In the genomic region with DNA sequence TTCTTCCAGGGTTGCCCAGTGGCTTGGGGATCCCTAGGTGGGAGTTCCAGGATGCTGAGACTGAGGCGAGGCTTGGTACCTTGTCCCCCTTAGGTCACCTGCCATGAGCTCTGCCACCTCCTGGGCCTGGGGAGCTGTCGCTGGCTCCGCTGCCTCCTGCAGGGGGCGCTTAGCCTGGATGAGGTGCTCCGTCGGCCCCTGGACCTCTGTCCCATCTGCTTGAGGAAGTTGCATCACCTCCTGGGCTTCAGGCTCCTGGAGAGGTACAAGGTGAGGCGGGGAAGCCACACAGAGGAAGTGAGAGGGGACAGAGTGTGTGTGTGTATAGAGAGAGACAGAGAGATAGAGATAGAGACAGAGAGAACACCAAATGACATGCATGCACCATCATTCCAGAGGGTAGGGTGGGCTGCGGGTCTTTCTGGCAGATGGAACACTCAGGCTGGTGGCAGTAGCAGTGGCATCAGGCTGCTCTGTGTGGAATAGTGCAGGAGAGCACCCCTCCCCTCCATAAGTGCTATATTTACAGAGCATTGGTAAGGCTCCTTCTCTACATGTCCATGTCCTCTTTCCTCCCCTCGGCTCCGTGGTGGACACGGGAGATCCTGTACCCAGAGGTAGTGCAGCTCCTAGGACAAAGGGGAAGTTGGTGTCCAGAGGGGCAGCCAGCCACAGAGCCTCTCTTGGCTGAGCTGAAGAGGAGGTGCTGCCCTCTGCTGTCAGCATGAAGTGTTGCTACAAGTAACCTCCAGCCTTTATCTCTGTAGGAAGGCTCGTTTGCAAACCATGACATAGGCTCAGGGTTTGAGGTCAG, we compare ENCODE assay signal across 7 mouse cellular contexts. TPM values are rescaled to one million over a fixed set of nuclear protein-coding genes. Genes with fewer than 3 reads are reported as not detected.
DNase-seq lines count a peak whose midpoint lies in the region; ATAC-seq lines count a peak whose summit lies in the region.

No protein-coding gene starts in this region.

- WGBS in midbrain, embryonic 11.5 days: 23% methylated on average over 12 of the region's 12 CpGs

- H3K36me3 ChIP-seq in midbrain, embryonic 11.5 days (ENCODE audit: control insufficient read depth, insufficient read depth, low read length): no peaks in the 10 kb centered on the region

- H3K4me1 ChIP-seq in midbrain, embryonic 11.5 days (ENCODE audit: control insufficient read depth, insufficient read depth, low read length): no peaks in the 10 kb centered on the region

- H3K4me2 ChIP-seq in midbrain, embryonic 11.5 days: peak overlapping the region; percentile 31

- ATAC-seq in inflammation-experienced regulatory T-cells, adult 6 months: peak; percentile 72
- peak; percentile 85 for ATAC-seq in midbrain, embryonic 11.5 days (ENCODE audit: low FRiP score)

- no peak overlapping the region for H3K27ac ChIP-seq in midbrain, embryonic 11.5 days (ENCODE audit: low read depth, low read length)

- H3K9me3 ChIP-seq in midbrain, embryonic 11.5 days (ENCODE audit: control insufficient read depth, low read length): peaks cover 4% of the 10 kb centered on the region; the same call in 1 of the 2 replicates

- peak overlapping the region; percentile 11 for H3K4me3 ChIP-seq in midbrain, embryonic 11.5 days (ENCODE audit: low read depth, low read length)

- H3K27me3 ChIP-seq in midbrain, embryonic 11.5 days (ENCODE audit: control insufficient read depth, insufficient read depth, low read length): no peaks in the 10 kb centered on the region

- intact Hi-C loops in left cerebral cortex, postnatal 4 days (cut with DNase I): loop anchor here (5.0 kb wide), 1 partner anchor 212 kb away; no protein-coding TSS in a partner anchor

- peak overlapping the region; percentile 66 for H3K9ac ChIP-seq in midbrain, embryonic 11.5 days (ENCODE audit: low read length)

- DNase-seq in adrenal gland, adult 2 months: peak; percentile 74
- DNase-seq in embryo, embryonic 10 days (ENCODE audit: low spot score): peak; percentile 92
- DNase-seq in gastrocnemius, postnatal 25 days: peak; percentile 53
- peak; percentile 84 for DNase-seq in left cerebral cortex, postnatal 4 days
- peak; percentile 97 for DNase-seq in midbrain, embryonic 11.5 days (ENCODE audit: low spot score, missing footprints)
- peak; percentile 76 for DNase-seq in right cerebral cortex, postnatal 4 days

RNA-seq across cellular contexts. Expression of a gene that starts 25.3 kb away (rescaled TPM):
- 1 to 10 TPM in 1 of 2 experiments, under 1 TPM in 1; 0.52 to 1.1 TPM for total RNA-seq in adrenal gland, adult 2 months (2021)
- polyA plus RNA-seq in adrenal gland, adult 2 months (2012; rRNA removed): 1.5 and 1.6 TPM in 2 replicates
- total RNA-seq in gastrocnemius, postnatal 25 days (2021): under 1 TPM in 1 of 2 experiments, not detected in 1; 0.29 TPM
- polyA plus RNA-seq in inflammation-experienced regulatory T-cells, adult 6 months (2017; shearing (Covaris generic)): under 1 TPM; 0.41 to 0.50 (median 0.44) TPM
- 10 to 100 TPM; 19.3 to 26.0 TPM for total RNA-seq in left cerebral cortex, postnatal 4 days (2021)
- polyA plus RNA-seq in midbrain, embryonic 11.5 days (2014; fragmentation: Nextera tagmentation; extraction: Ambion mirVana): 0.67 and 0.97 TPM in 2 replicates

RNA-seq across cellular contexts. Expression of a gene that starts 44.5 kb away (rescaled TPM):
- total RNA-seq in adrenal gland, adult 2 months (2021): 10 to 100 TPM; 16.9 to 18.8 TPM
- polyA plus RNA-seq in adrenal gland, adult 2 months (2012; rRNA removed): 42.9 and 46.4 TPM in 2 replicates
- total RNA-seq in gastrocnemius, postnatal 25 days (2021): 1 to 10 TPM; 4.8 to 5.8 TPM
- polyA plus RNA-seq in inflammation-experienced regulatory T-cells, adult 6 months (2017; shearing (Covaris generic)): 10 to 100 TPM; 14.0 to 14.1 (median 14.1) TPM
- 10 to 100 TPM; 28.8 to 29.4 TPM for total RNA-seq in left cerebral cortex, postnatal 4 days (2021)
- polyA plus RNA-seq in midbrain, embryonic 11.5 days (2014; fragmentation: Nextera tagmentation; extraction: Ambion mirVana): 8.3 and 11.4 TPM in 2 replicates

RNA-seq across cellular contexts. Expression of a gene that starts 47.1 kb away (rescaled TPM):
- 10 to 100 TPM; 13.5 to 23.5 TPM for total RNA-seq in adrenal gland, adult 2 months (2021)
- 19.3 and 19.6 TPM in 2 replicates for polyA plus RNA-seq in adrenal gland, adult 2 months (2012; rRNA removed)
- total RNA-seq in gastrocnemius, postnatal 25 days (2021): 1 to 10 TPM; 3.4 to 3.9 TPM
- polyA plus RNA-seq in inflammation-experienced regulatory T-cells, adult 6 months (2017; shearing (Covaris generic)): 10 to 100 TPM; 22.6 to 30.2 (median 27.3) TPM
- total RNA-seq in left cerebral cortex, postnatal 4 days (2021): 10 to 100 TPM; 70.1 to 75.6 TPM
- 13.9 and 15.6 TPM in 2 replicates for polyA plus RNA-seq in midbrain, embryonic 11.5 days (2014; fragmentation: Nextera tagmentation; extraction: Ambion mirVana)

Comparison
In these comparisons a context has a peak if more than half of its experiments do, and no peak if none do; other contexts are left out.
1. RNA of a gene that starts 25.3 kb away (total RNA-seq): 19.3 to 26.0 TPM in left cerebral cortex, postnatal 4 days; 0.52 to 1.1 TPM in adrenal gland, adult 2 months and 0.29 TPM in gastrocnemius, postnatal 25 days; every median in the first group is over 4 times any median in the second.
2. Peak in every context shown above with its lines, with median percentiles within 50 percentile points of each other: DNase-seq.